Mouse (Mus musculus) forebrain, embryonic 12.5 days (tissue): ENCODE data around the gene Gm10283. TPM values are rescaled to one million over a fixed set of nuclear protein-coding genes. Genes with fewer than 3 reads are reported as not detected.

Experiments
- ATAC-seq: fragments of 200-750 bp; cut with Nextera tagmentation; 2 replicates; pipeline ENCODE4 v1.8.0; 2017; ENCODE audit warnings: moderate TSS enrichment; ENCODE audit not compliant: low FRiP score
- H3K27ac ChIP-seq: fragments of 300-500 bp; sonication (generic); 2 replicates; pipeline ENCODE4 v1.5.1; 2016; ENCODE audit warnings: mild to moderate bottlenecking
- H3K27me3 ChIP-seq: fragments of 300-500 bp; sonication (generic); 2 replicates; pipeline ENCODE4 v1.6.1; 2016; ENCODE audit warnings: mild to moderate bottlenecking
- H3K36me3 ChIP-seq: fragments of 300-500 bp; sonication (generic); replicated peaks from 2 replicates; pipeline ENCODE4 v1.6.1; 2016; ENCODE audit warnings: mild to moderate bottlenecking
- H3K4me1 ChIP-seq: fragments of 300-500 bp; sonication (generic); 2 replicates; pipeline ENCODE4 v1.6.1; 2016
- H3K4me2 ChIP-seq: fragments of 300-500 bp; sonication (generic); 2 replicates; pipeline ENCODE4 v1.6.1; 2016; ENCODE audit warnings: mild to moderate bottlenecking, moderate library complexity
- H3K4me3 ChIP-seq: fragments of 300-500 bp; sonication (generic); replicated peaks from 2 replicates; pipeline ENCODE4 v1.5.1; 2016; ENCODE audit warnings: mild to moderate bottlenecking
- H3K9ac ChIP-seq: fragments of 300-500 bp; sonication (generic); 2 replicates; pipeline ENCODE4 v1.6.1; 2016; ENCODE audit warnings: mild to moderate bottlenecking
- H3K9me3 ChIP-seq: fragments of 300-500 bp; sonication (generic); 2 replicates; pipeline ENCODE4 v1.6.1; 2016
- WGBS: fragments of 180-500 bp; shearing (Covaris S2); methylation state at CpG from one replicate; pipeline ENCODE4 v1.1.7; 2016; 5-methylcytosine and 5-hydroxymethylcytosine counted together
- polyA plus RNA-seq: library from polyadenylated mRNA; unstranded; fragments of >200 nt; fragmentation: Nextera tagmentation; extraction: Ambion mirVana; gene quantifications from 2 replicates; pipeline ENCODE4 v1.2.1, GENCODE M21; 2016

The Gm10283 gene
- polyA plus RNA-seq, 1 experiment from 2014 or later, result not detected

GRCm38 (mm10) chr8:60438557-60438956 is 64.4 kb downstream of the Gm10283 start:
- ATAC-seq, result no peak
- no peak overlapping the region for H3K4me3 ChIP-seq
- H3K4me2 ChIP-seq, result no peak overlapping the region
- no peaks in the 10 kb centered on the region for H3K4me1 ChIP-seq
- no peaks in the 10 kb centered on the region for H3K27me3 ChIP-seq
- H3K27ac ChIP-seq, result no peak overlapping the region
- no peak overlapping the region for H3K9ac ChIP-seq
- H3K36me3 ChIP-seq, result no peaks in the 10 kb centered on the region
- whole genome bisulfite sequencing, result 64% methylated on average over 3 of the region's 3 CpGs
- no peaks in the 10 kb centered on the region for H3K9me3 ChIP-seq

DNA sequence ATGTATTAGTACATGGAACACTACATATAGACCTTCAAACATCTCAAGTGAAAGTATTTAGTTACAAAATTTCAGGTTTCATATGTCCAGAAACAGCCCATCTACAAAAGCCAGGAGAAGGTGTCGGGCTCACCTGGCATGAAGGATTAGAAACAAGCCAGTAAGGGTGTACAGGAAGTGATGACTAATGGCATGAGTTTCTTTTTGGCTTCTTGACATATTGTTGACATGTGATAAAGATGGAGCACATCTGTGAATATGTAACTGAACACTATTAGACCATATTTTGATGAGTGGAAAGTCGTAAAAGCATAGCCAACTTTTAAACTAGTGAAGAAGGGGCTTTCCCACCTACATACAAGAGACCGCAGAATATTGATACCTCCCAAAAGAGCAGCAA is 66.1 kb downstream of the Gm10283 start:
- Histone ChIP-seq H3K36me3 (no peaks in the 10 kb centered on the region), H3K9me3 (no peaks in the 10 kb centered on the region), H3K4me2 (no peak overlapping the region), H3K9ac (no peak overlapping the region), H3K4me3 (no peak overlapping the region), H3K27me3 (no peaks in the 10 kb centered on the region), H3K4me1 (no peaks in the 10 kb centered on the region), H3K27ac (no peak overlapping the region)
- 93% methylated on average over 3 of the region's 3 CpGs for WGBS
- ATAC-seq, result no peak

GRCm38 (mm10) chr8:60432649-60433048 is 70.3 kb downstream of the Gm10283 start:
- WGBS, result 93% methylated on average over 5 of the region's 5 CpGs
- no peaks in the 10 kb centered on the region for H3K27me3 ChIP-seq

DNA sequence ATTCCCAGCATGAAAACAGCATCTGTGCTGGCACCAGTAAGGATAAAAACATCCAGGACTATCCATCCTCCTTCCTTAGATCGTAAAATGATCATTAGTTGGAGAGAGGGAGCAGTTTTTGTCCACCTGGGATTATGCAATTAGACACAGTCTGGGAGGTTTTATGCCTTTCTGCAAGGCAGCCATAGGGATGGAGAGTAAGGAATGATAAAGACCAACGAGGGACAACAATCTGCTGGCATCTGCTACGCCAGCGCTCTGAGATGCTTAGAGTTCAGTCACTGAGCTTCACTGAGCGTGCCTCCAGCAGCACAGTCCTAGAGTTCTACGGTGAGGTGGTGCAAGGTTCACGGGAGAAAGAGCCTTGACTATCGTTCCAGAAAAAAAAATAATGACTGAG is 96.6 kb downstream of the Gm10283 start:
- ATAC-seq, result no peak
- Histone ChIP-seq H3K4me3 (no peak overlapping the region), H3K36me3 (no peaks in the 10 kb centered on the region), H3K9me3 (no peaks in the 10 kb centered on the region), H3K27ac (no peak overlapping the region), H3K9ac (no peak overlapping the region), H3K4me1 (no peaks in the 10 kb centered on the region), H3K4me2 (no peak overlapping the region), H3K27me3 (no peaks in the 10 kb centered on the region)
- WGBS, result 90% methylated on average over 8 of the region's 8 CpGs

More at GRCm38 (mm10) chr8:60432649-60433048, 70.3 kb downstream of the Gm10283 start:
- H3K27ac ChIP-seq, result no peak overlapping the region
- H3K4me2 ChIP-seq, result no peak overlapping the region
- no peak for ATAC-seq
- H3K9me3 ChIP-seq, result no peaks in the 10 kb centered on the region
- H3K4me3 ChIP-seq, result no peak overlapping the region
- no peaks in the 10 kb centered on the region for H3K36me3 ChIP-seq
- no peak overlapping the region for H3K9ac ChIP-seq
- no peaks in the 10 kb centered on the region for H3K4me1 ChIP-seq

DNA sequence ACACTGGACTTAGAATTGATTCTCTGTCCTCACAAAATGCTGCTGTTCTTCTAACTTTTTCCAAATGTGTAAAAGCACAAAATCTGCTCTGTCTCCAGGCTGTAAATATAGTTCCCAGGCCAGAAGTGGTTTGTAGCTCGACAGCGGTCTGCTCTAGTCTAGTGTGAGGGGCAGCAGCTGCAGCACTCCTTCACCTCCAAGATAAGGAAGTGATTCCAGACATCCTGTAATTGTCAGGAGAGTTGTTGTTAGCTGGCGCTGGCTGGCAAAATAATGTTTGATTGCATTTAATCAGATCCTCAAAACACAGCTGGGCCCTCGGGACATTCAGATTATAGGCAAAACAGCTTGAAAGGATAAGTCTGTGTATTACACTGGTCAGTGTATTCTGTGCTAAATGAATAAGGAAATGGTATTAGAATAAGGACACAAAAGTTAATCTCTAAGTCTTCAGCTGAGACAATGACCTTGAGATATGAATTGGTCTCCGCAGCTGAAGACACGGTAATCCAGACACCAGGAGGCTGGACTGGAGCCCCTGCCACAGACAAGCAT is 97.9 kb downstream of the Gm10283 start:
- H3K9ac ChIP-seq, result no peak overlapping the region
- H3K4me1 ChIP-seq, result no peaks in the 10 kb centered on the region
- no peak overlapping the region for H3K4me2 ChIP-seq
- H3K4me3 ChIP-seq, result no peak overlapping the region
- no peaks in the 10 kb centered on the region for H3K36me3 ChIP-seq
- H3K27ac ChIP-seq, result no peak overlapping the region
- WGBS, result 72% methylated on average over 6 of the region's 6 CpGs
- ATAC-seq, result no peak
- H3K9me3 ChIP-seq, result no peaks in the 10 kb centered on the region
- no peaks in the 10 kb centered on the region for H3K27me3 ChIP-seq

DNA sequence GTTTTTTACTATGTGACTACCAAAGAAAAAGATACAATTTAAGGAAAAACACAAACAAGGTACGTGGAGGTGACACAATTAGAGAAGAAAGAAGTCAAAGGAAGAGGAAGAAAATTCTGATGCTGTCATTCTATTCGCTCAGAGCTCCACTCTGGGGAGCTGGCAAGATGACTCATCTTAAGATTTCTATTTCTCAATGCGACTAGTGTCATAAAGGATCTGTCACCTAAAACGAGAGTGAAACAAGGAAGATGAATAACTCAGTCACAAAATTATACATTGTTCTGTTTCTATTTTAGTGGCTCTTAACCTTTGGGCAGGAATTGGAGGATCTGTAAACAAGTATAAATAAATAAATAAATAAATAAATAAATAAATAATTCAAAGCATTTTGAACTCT is 109.3 kb downstream of the Gm10283 start:
- no peak overlapping the region for H3K27ac ChIP-seq
- H3K4me3 ChIP-seq, result no peak overlapping the region
- WGBS, result 90% methylated on average over 4 of the region's 4 CpGs
- H3K4me1 ChIP-seq, result no peaks in the 10 kb centered on the region
- ATAC-seq, result no peak
- no peaks in the 10 kb centered on the region for H3K27me3 ChIP-seq
- no peak overlapping the region for H3K4me2 ChIP-seq
- no peaks in the 10 kb centered on the region for H3K9me3 ChIP-seq
- no peaks in the 10 kb centered on the region for H3K36me3 ChIP-seq
- H3K9ac ChIP-seq, result no peak overlapping the region

- Histone ChIP-seq H3K4me3 (no peak overlapping the region), H3K27me3 (no peaks in the 10 kb centered on the region), H3K27ac (no peak overlapping the region), H3K4me1 (no peaks in the 10 kb centered on the region), H3K4me2 (no peak overlapping the region), H3K9ac (no peak overlapping the region), H3K36me3 (no peaks in the 10 kb centered on the region), H3K9me3 (no peaks in the 10 kb centered on the region)
- ATAC-seq, result no peak
- 71% methylated on average over 2 of the region's 2 CpGs for WGBS
These were observed 116.4 kb downstream of the Gm10283 start for GRCm38 (mm10) chr8:60386589-60386988.

Other genes starting within 250 kb of the Gm10283 start
- gene Aadat, start 2.7 kb upstream of the Gm10283 start, polyA plus RNA-seq, result 0.78 and 1.3 TPM in 2 replicates
- gene Mfap3l, start 129.6 kb upstream of the Gm10283 start, polyA plus RNA-seq, result 1.4 TPM in 2 replicates